Mouse (Mus musculus) limb, embryonic 14.5 days (tissue): Measurements from ENCODE around the gene Prrg4. TPM values are rescaled to one million over a fixed set of nuclear protein-coding genes. Genes with fewer than 3 reads are reported as not detected.
"Not testable (repeated sequence)": the region's sequence is repeated elsewhere in the genome, so short reads cannot be mapped to it uniquely, and the experiment has no call there.

Experiments
- ATAC-seq: fragments of 200-750 bp; cut with Nextera tagmentation; 2 replicates; pipeline ENCODE4 v1.8.0; 2017; ENCODE audit warnings: low read depth, moderate number of reproducible peaks, moderate TSS enrichment; ENCODE audit not compliant: low FRiP score
- DNase-seq: peaks from one replicate; pipeline ENCODE4 v3.0.0-alpha.2; 2015; ENCODE audit warnings: low spot score
- H3K27ac ChIP-seq: fragments of 300-500 bp; sonication (generic); replicated peaks from 2 replicates; pipeline ENCODE4 v1.5.1; 2014; ENCODE audit warnings: low read depth, mild to moderate bottlenecking, low read length, moderate library complexity, mixed read lengths
- H3K27me3 ChIP-seq: fragments of 300-500 bp; sonication (generic); 2 replicates; pipeline ENCODE4 v1.6.1; 2014; ENCODE audit warnings: low read length, mixed read lengths; ENCODE audit not compliant: control insufficient read depth, insufficient read depth
- H3K36me3 ChIP-seq: fragments of 300-500 bp; sonication (generic); 2 replicates; pipeline ENCODE4 v1.6.1; 2014; ENCODE audit warnings: mild to moderate bottlenecking, low read length, moderate library complexity, mixed read lengths; ENCODE audit not compliant: control insufficient read depth, insufficient read depth
- H3K4me1 ChIP-seq: fragments of 300-500 bp; sonication (generic); 2 replicates; pipeline ENCODE4 v1.6.1; 2014; ENCODE audit warnings: antibody characterized with exemption, low read length, mixed read lengths; ENCODE audit not compliant: control insufficient read depth, insufficient read depth
- H3K4me2 ChIP-seq: fragments of 300-500 bp; sonication (generic); replicated peaks from 2 replicates; pipeline ENCODE4 v1.6.1; 2014; ENCODE audit warnings: low read depth, mild to moderate bottlenecking, low read length, moderate library complexity; ENCODE audit not compliant: severe bottlenecking
- H3K4me3 ChIP-seq: fragments of 300-500 bp; sonication (generic); replicated peaks from 2 replicates; pipeline ENCODE4 v1.5.1; 2014; ENCODE audit warnings: low read length
- H3K9ac ChIP-seq: fragments of 300-500 bp; sonication (generic); 2 replicates; pipeline ENCODE4 v1.6.1; 2014; ENCODE audit warnings: mild to moderate bottlenecking, low read depth, low read length, moderate library complexity; ENCODE audit not compliant: severe bottlenecking
- H3K9me3 ChIP-seq: fragments of 300-500 bp; sonication (generic); 2 replicates; pipeline ENCODE4 v1.6.1; 2016; ENCODE audit warnings: low read length; ENCODE audit not compliant: control insufficient read depth
- POLR2A ChIP-seq: fragments of 200-500 bp; IDR thresholded peaks from 2 replicates; pipeline ENCODE4 v1.8.0; 2012; ENCODE audit warnings: inconsistent platforms, mild to moderate bottlenecking, moderate library complexity, borderline replicate concordance; ENCODE audit not compliant: insufficient read depth, insufficient read length; ENCODE audit errors: extremely low read depth
- WGBS: fragments of 180-500 bp; shearing (Covaris S2); extraction: QIAGEN DNeasy Blood & Tissue Kit; methylation state at CpG from one replicate; pipeline ENCODE4 v1.1.7; 2014; 5-methylcytosine and 5-hydroxymethylcytosine counted together
- polyA plus RNA-seq, 2 experiments: library from polyadenylated mRNA; depleted of rRNA in 1 of 2; stranded (reverse) in 1 of 2; unstranded in 1 of 2; fragments of >200 nt; fragmentation: Nextera tagmentation in 1 of 2; extraction: Ambion mirVana in 1 of 2; gene quantifications; 2 replicates each; pipeline versions ENCODE4 v1.2.1 to v1.2.3; 2012 to 2014

Prrg4 gene
- polyA plus RNA-seq, 2 experiments: 1.3 to 4.3 TPM

DNA sequence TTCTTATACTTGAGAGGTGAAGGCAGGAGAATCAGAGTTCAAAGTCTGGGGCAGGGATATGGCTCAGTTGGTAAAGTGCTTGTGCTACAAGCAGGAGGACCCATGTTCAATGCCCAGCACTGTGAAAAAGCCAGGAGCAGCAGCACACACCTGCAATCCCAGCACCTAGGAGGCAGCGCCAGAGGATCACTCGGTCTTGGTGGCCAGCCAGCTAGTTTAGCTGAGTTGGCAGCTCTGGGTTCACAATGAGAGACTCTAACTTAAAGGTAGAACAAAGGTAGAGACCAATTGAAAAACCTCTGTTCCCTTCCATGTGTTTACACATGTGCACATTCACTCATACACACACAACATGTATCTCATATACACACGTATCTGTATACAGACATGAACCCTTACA, 19.4 kb upstream of the Prrg4 start:
- no peak for ATAC-seq
- H3K4me3 ChIP-seq: no peak overlapping the region
- 70% methylated on average over 3 of the region's 3 CpGs for WGBS

DNA sequence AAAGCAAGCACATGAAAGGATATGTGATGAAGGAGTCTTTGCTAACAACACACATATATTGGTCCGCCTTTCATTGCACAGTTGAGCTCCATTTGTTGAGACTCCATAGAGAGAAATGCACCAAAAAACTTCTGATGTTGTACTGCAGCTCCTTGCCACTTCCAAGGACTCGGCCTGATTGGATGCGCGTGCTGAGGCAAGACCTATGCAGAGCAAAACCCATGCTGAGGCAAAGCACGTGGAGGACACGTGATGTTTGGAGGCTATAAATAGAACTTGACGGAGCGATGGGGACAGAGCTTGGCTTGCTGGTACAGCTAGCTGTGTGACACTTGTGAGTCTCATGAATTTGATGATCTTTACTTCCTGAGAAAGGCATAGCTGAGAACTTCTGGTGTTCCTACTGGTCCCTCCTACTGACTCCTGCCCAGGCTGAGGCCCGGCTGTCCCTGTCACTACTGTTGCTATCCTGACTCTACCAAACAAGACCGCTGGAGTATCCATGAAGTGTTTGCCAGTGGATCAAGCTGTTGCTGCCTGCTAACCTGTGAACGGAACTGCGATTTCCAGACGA, 17.7 kb upstream of the Prrg4 start, which contains the start of gene Ccdc73:
TSS of gene Ccdc73 (plus strand) at position 524 of the 574 bp plus-strand sequence.
- no peak within 1 kb of the TSS for H3K9ac ChIP-seq
- ATAC-seq (no peak), DNase-seq (no peak)
- H3K36me3 ChIP-seq: no peaks in the 10 kb centered on the region
- H3K4me1 ChIP-seq: no peaks in the 10 kb centered on the region
- no peak for TF ChIP-seq POLR2A
- H3K27ac ChIP-seq: no peak within 1 kb of the TSS
- H3K27me3 ChIP-seq: no peaks in the 10 kb centered on the region
- no peak within 1 kb of the TSS for H3K4me3 ChIP-seq
- WGBS: 88% methylated on average over 13 of the region's 13 CpGs
- no peak within 1 kb of the TSS for H3K4me2 ChIP-seq
- H3K9me3 ChIP-seq: no peaks in the 10 kb centered on the region

More for the DNA sequence above, 19.4 kb upstream of the Prrg4 start:
- Histone ChIP-seq H3K9me3 (no peaks in the 10 kb centered on the region), H3K4me1 (no peaks in the 10 kb centered on the region), H3K9ac (no peak overlapping the region), H3K27me3 (no peaks in the 10 kb centered on the region), H3K4me2 (no peak overlapping the region), H3K27ac (no peak overlapping the region), H3K36me3 (no peaks in the 10 kb centered on the region)
- no peak for TF ChIP-seq POLR2A
- DNase-seq: no peak

DNA sequence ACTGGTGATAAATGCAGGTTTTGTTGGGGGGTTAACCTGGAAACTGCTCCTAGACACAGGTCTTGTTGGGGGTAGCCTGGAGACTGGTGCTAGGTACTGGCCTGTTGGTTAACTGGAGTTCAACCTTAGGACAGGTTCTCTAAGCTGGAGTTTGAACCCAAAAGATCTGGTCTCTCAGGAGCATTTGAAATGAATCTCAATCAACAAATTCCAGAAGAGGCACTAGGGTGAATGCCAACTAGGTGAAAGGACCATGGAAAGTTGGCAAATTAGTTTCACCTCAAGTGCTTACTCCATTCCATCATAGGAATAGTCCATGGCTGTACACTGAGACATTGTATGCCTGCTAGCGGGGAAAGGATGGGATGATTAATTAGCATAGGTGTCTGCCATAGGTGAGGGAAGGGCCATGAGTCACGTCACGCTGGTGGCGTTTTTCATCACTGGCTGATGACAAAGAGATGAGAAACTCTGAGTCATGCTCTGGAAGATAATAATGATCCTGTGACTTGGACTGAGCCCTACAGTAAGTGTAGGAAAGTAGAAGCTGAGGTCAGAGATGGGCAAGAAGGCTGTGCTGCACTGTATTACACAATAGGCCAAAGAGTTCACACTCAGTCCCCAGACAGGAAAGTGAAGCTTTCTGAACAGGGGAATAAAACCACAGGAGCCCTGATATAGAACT, 14.6 kb upstream of the Prrg4 start:
- Histone ChIP-seq H3K9ac (no peak overlapping the region), H3K36me3 (no peaks in the 10 kb centered on the region), H3K4me3 (no peak overlapping the region), H3K27ac (no peak overlapping the region), H3K4me2 (no peak overlapping the region), H3K4me1 (no peaks in the 10 kb centered on the region), H3K9me3 (no peaks in the 10 kb centered on the region), H3K27me3 (no peaks in the 10 kb centered on the region)
- no peak for ATAC-seq
- no peak for DNase-seq
- 79% methylated on average over 4 of the region's 4 CpGs for WGBS
- no peak for TF ChIP-seq POLR2A

DNA sequence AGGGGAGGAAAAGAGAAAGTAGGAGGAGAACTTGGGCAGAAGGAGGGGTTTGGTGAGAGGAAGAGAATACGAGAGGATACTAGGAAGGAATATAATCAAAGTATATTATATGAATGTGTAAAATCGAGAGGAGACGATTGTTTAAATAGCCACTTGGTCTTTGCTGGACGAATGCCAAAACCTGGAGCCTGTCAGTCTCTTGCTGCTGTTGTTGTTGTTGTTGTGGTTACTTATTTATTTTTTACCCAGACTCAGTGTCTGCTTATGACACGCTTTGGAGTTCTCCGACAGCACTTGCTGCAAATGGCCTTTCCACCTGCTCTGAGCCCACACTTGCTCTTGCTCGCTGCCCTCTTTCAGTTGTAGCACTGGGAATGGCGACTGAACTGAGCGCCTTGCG, 10.8 kb upstream of the Prrg4 start:
- Histone ChIP-seq H3K4me1 (no peaks in the 10 kb centered on the region), H3K9ac (no peak overlapping the region), H3K4me2 (no peak overlapping the region), H3K9me3 (no peaks in the 10 kb centered on the region), H3K27ac (no peak overlapping the region), H3K4me3 (no peak overlapping the region), H3K36me3 (no peaks in the 10 kb centered on the region), H3K27me3 (no peaks in the 10 kb centered on the region)
- no peak for ATAC-seq
- WGBS: 79% methylated on average over 10 of the region's 10 CpGs
- no peak for DNase-seq
- TF ChIP-seq POLR2A: no peak

DNA sequence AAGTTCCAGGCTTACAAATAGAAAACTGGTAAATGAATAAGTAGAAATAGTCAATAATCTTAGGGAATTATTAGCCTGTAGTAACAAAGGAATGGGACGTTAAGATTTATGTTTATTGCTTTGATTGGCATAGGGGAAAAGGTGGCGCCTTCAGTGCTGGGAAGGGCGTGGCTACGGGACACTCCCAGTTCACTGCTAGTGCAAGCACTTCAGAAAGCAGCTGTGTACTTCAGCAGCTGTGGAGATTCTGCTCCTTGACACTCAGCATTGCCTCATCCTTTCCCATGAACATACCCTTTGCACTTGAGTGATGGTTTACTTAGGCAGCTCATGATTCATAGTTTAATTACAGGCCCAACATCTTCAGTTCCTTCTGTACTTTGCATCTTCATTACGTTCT, 9.4 kb upstream of the Prrg4 start:
- Histone ChIP-seq H3K9me3 (no peaks in the 10 kb centered on the region), H3K4me3 (no peak overlapping the region), H3K4me2 (no peak overlapping the region), H3K27ac (no peak overlapping the region), H3K36me3 (no peaks in the 10 kb centered on the region), H3K4me1 (no peaks in the 10 kb centered on the region), H3K9ac (no peak overlapping the region), H3K27me3 (no peaks in the 10 kb centered on the region)
- DNase-seq (no peak), ATAC-seq (no peak)
- WGBS: 64% methylated on average over 5 of the region's 5 CpGs
- no peak for TF ChIP-seq POLR2A

DNA sequence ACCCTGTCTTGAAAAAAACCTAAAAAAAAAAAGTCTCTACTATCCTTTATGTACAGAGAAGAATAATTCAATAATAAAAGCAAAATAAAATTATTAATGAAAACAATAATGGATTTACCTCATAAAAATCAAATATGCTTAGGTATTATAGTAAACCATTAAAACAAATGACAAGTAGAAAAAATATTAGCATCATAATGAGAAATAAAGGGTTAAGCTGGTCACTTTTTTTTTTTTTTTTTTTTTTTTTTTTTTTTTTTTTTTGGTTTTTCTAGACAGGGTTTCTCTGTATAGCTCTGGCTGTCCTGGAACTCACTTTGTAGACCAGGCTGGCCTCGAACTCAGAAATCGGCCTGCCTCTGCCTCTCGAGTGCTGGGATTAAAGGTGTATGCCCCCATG, 8.4 kb upstream of the Prrg4 start:
- WGBS: 84% methylated on average over 3 of the region's 3 CpGs
- H3K36me3 ChIP-seq, ATAC-seq, H3K9me3 ChIP-seq, H3K4me2 ChIP-seq, H3K27me3 ChIP-seq, H3K27ac ChIP-seq, H3K4me1 ChIP-seq, DNase-seq, H3K4me3 ChIP-seq, H3K9ac ChIP-seq: not testable (repeated sequence)
